ENCODE assay signal across 8 mouse cellular contexts in the genomic region with DNA sequence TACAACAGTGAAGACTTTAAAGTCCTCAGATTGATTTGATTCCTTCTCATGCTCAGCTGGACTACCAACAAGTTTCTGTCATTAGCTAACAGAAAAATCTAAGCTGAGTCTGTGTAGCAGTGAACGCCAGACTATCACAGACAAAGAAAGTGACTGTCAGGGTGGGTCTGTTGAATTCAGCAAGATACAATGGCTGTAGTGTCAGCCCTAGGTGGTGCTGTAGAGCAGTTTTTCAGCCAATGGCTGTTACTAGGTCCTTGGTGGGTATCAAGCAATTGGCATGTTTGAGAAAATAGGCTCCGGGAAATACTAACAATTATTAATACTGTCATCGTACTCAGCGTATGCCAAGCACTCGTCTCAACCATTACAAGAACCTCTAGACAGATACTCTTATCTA.
DNase-seq lines count a peak whose midpoint lies in the region; ATAC-seq and TF ChIP-seq lines count a peak whose summit lies in the region.

No protein-coding gene starts in this region.

- no peak overlapping the region for H3K4me3 ChIP-seq in intestine, postnatal 0 days (ENCODE audit: low read depth, low read length)
- H3K4me3 ChIP-seq in intestine, embryonic 16.5 days (ENCODE audit: low read length) = no peak overlapping the region
- no peak overlapping the region for H3K4me3 ChIP-seq in E14TG2a.4 (replicated peaks; ENCODE audit: low read length)
- no peak overlapping the region for H3K4me3 ChIP-seq in lung, postnatal 0 days (ENCODE audit: low read depth, low read length)

- 86% methylated on average over 5 of the region's 5 CpGs for WGBS in intestine, postnatal 0 days
- 82% methylated on average over 5 of the region's 5 CpGs for WGBS in intestine, embryonic 16.5 days
- 61% methylated on average over 5 of the region's 5 CpGs for WGBS in lung, postnatal 0 days

- peak; percentile 33 for DNase-seq in 3T3-L1 (ENCODE audit: low read depth, low spot score)
- DNase-seq in embryo, embryonic 9.5 days (ENCODE audit: extremely low spot score) = peak; percentile 49
- peak; percentile 44 for DNase-seq in lung, postnatal 0 days (ENCODE audit: low spot score)
- peak; percentile 29 for DNase-seq in thymus, postnatal 25 days
- no peak for DNase-seq in adipocyte (ENCODE audit: low spot score)

- no peaks in the 10 kb centered on the region for H3K36me3 ChIP-seq in intestine, postnatal 0 days (ENCODE audit: control insufficient read depth, insufficient read depth)
- H3K36me3 ChIP-seq in intestine, embryonic 16.5 days (ENCODE audit: control insufficient read depth, insufficient read depth, low read length) = no peaks in the 10 kb centered on the region
- H3K36me3 ChIP-seq in E14TG2a.4 (ENCODE audit: insufficient read depth, low read length) = no peaks in the 10 kb centered on the region
- H3K36me3 ChIP-seq in lung, postnatal 0 days (ENCODE audit: insufficient read depth, low read length) = no peaks in the 10 kb centered on the region

- ATAC-seq in intestine, postnatal 0 days = no peak
- no peak for ATAC-seq in intestine, embryonic 16.5 days
- ATAC-seq in lung, postnatal 0 days = peak; percentile 37; the same call in 1 of the 2 replicates

- no peak overlapping the region for H3K4me2 ChIP-seq in intestine, postnatal 0 days (replicated peaks; ENCODE audit: low read depth)
- H3K4me2 ChIP-seq in intestine, embryonic 16.5 days (ENCODE audit: low read depth, low read length) = no peak overlapping the region
- no peak overlapping the region for H3K4me2 ChIP-seq in lung, postnatal 0 days (replicated peaks; ENCODE audit: low read depth, low read length)

- H3K9me3 ChIP-seq in intestine, postnatal 0 days (ENCODE audit: control insufficient read depth) = no peaks in the 10 kb centered on the region
- H3K9me3 ChIP-seq in intestine, embryonic 16.5 days (ENCODE audit: control insufficient read depth, low read length) = no peaks in the 10 kb centered on the region
- no peaks in the 10 kb centered on the region for H3K9me3 ChIP-seq in E14TG2a.4 (ENCODE audit: low read length)
- H3K9me3 ChIP-seq in lung, postnatal 0 days (ENCODE audit: low read length) = no peaks in the 10 kb centered on the region

- TF ChIP-seq CTCF in intestine, postnatal 0 days (IDR thresholded peaks at IDR 0.05; ENCODE audit: low read depth) = peak; percentile 64
- peak; percentile 53 for TF ChIP-seq CTCF in E14TG2a.4 (conservative IDR thresholded peaks at IDR 0.05; ENCODE audit: low read length)
- peak; percentile 67 for TF ChIP-seq CTCF in lung, postnatal 0 days (IDR thresholded peaks at IDR 0.05)

- no peaks in the 10 kb centered on the region for H3K27me3 ChIP-seq in intestine, postnatal 0 days (replicated peaks; ENCODE audit: control insufficient read depth, insufficient read depth, low read length)
- no peaks in the 10 kb centered on the region for H3K27me3 ChIP-seq in intestine, embryonic 16.5 days (replicated peaks; ENCODE audit: control insufficient read depth, insufficient read depth, low read length)
- peaks cover under 1% of the 10 kb centered on the region for H3K27me3 ChIP-seq in E14TG2a.4 (ENCODE audit: insufficient read depth, low read length)
- H3K27me3 ChIP-seq in lung, postnatal 0 days (replicated peaks; ENCODE audit: insufficient read depth, low read length) = no peaks in the 10 kb centered on the region

- no peak overlapping the region for H3K27ac ChIP-seq in intestine, postnatal 0 days (ENCODE audit: low read depth, low read length)
- no peak overlapping the region for H3K27ac ChIP-seq in intestine, embryonic 16.5 days (ENCODE audit: low read length)
- H3K27ac ChIP-seq in lung, postnatal 0 days (ENCODE audit: low read length) = no peak overlapping the region

- H3K9ac ChIP-seq in intestine, postnatal 0 days (ENCODE audit: low read depth, low read length) = no peak overlapping the region
- H3K9ac ChIP-seq in intestine, embryonic 16.5 days (ENCODE audit: low read depth, low read length) = no peak overlapping the region
- no peak overlapping the region for H3K9ac ChIP-seq in lung, postnatal 0 days (replicated peaks; ENCODE audit: low read depth)

- TF ChIP-seq EP300 in lung, postnatal 0 days (IDR thresholded peaks at IDR 0.05) = no peak

- 0 out of 2 replicates have a peak, but pooled peaks cover 1% of the 10 kb centered on the region for H3K4me1 ChIP-seq in intestine, postnatal 0 days (replicated peaks; ENCODE audit: control insufficient read depth, insufficient read depth, low read length)
- no peaks in the 10 kb centered on the region for H3K4me1 ChIP-seq in intestine, embryonic 16.5 days (ENCODE audit: control insufficient read depth, insufficient read depth, low read length)
- peaks cover 9% of the 10 kb centered on the region for H3K4me1 ChIP-seq in E14TG2a.4 (replicated peaks; ENCODE audit: low read depth, low read length)
- H3K4me1 ChIP-seq in lung, postnatal 0 days (ENCODE audit: insufficient read depth, low read depth, low read length) = no peaks in the 10 kb centered on the region
